ENCODE assay signal across 1 mouse cellular context in genomic region chr5:65717063-65717902, GRCm38 (mm10).
TF ChIP-seq lines count a peak whose summit lies in the region.

No protein-coding gene starts in this region.

TF ChIP-seq in MEL, 35 proteins besides CTCF, POLR2A, EP300 and RAD21 (continued from another document):
- TF ChIP-seq ZMIZ1 (IDR thresholded peaks at IDR 0.05; ENCODE audit: low read depth, low read length) (peak; percentile 72; the same call in 1 of the 2 replicates), NRF1 (IDR thresholded peaks at IDR 0.05; ENCODE audit: insufficient read depth, low read depth, low read length, poor library complexity, severe bottlenecking) (peak; percentile 65; the same call in 1 of the 2 replicates), NELFE (IDR thresholded peaks at IDR 0.05; ENCODE audit: low read depth, low read length) (peak; percentile 62; the same call in 1 of the 2 replicates), CHD1 (IDR thresholded peaks at IDR 0.05; ENCODE audit: low read depth, low read length) (0 out of 2 replicates have a peak, but pooled peaks have one; percentile 85), TAL1 (IDR thresholded peaks at IDR 0.05; ENCODE audit: low read length) (no peak), USF2 (IDR thresholded peaks at IDR 0.05; ENCODE audit: borderline replicate concordance in 1 of 2, insufficient read depth in 1 of 2, low read depth in 1 of 2, low read length in 2 of 2) (no peak), MYB (IDR thresholded peaks at IDR 0.05; ENCODE audit: low read depth, low read length) (0 out of 2 replicates have a peak, but pooled peaks have one; percentile 21), MEF2A (IDR thresholded peaks at IDR 0.05; ENCODE audit: extremely low read depth, insufficient replicate concordance, low read depth, low read length, poor library complexity, severe bottlenecking) (no peak), MAX (IDR thresholded peaks at IDR 0.05; ENCODE audit: low read length) (0 out of 2 replicates have a peak, but pooled peaks have one; percentile 13), GATA1 (IDR thresholded peaks at IDR 0.05; ENCODE audit: low read depth, low read length) (no peak), ZKSCAN1 (IDR thresholded peaks at IDR 0.05; ENCODE audit: low read depth, low read length) (no peak), ETS1 (IDR thresholded peaks at IDR 0.05; ENCODE audit: low read depth, low read length) (no peak), USF1 (IDR thresholded peaks at IDR 0.05; ENCODE audit: low read depth, low read length) (no peak)
